Comparison of ENCODE assay signal across 28 mouse cellular contexts in the genomic region with DNA sequence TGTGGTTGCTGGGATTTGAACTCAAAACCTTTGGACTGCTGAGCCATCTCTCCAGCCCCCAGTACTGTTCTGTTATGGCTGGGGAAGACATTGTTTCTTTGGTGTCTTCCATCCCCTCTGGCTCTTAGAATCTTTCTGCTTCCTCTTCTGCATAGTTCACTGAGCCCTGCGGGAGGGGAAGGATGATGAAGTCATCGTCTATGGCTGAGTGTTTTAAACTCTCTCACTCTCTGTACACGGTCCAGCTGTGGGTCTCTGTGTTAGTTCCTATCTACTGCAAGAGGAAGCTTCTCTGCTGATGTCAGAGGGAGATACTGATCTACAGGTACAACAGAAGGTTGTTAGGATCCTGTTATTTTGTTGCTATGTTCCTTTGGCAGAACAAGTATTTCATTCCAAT. TPM values are rescaled to one million over a fixed set of nuclear protein-coding genes. Genes with fewer than 3 reads are reported as not detected.
DNase-seq lines count a peak whose midpoint lies in the region; ATAC-seq and TF ChIP-seq lines count a peak whose summit lies in the region.
"Had no signal": no experiment of that assay in that cellular context is flagged by ENCODE, and none has a peak within 500 bp of the region (broad histone marks: within the 10 kb centered on the region; RNA-seq: fewer than 3 reads in every experiment).

No protein-coding gene starts in this region.

- H3K4me3 ChIP-seq in spleen, adult 2 months (ENCODE audit: extremely low read depth, insufficient read depth, insufficient read length), result no peak overlapping the region
- no peak overlapping the region for H3K4me3 ChIP-seq in CH12.LX (replicated peaks in 1 of 3; ENCODE audit: low read depth in 2 of 3, low read length in 2 of 3, poor library complexity in 1 of 3)
- H3K4me3 ChIP-seq: embryonic facial prominence, embryonic 13.5 days; erythroblast, embryonic 14.5 days; forebrain, embryonic 13.5 days; heart, embryonic 10.5 days; intestine, embryonic 15.5 days; layer of hippocampus, adult 2 months; limb, embryonic 12.5 days; liver, embryonic 12.5 days; midbrain, embryonic 10.5 days; neural tube, embryonic 15.5 days had no signal

- no peak overlapping the region for H3K27ac ChIP-seq in spleen, adult 2 months (ENCODE audit: insufficient read depth, low read length)
- H3K27ac ChIP-seq in CH12.LX (ENCODE audit: insufficient read depth, low read depth), result no peak overlapping the region
- H3K27ac ChIP-seq: embryonic facial prominence, embryonic 13.5 days; forebrain, embryonic 13.5 days; heart, embryonic 10.5 days; intestine, embryonic 15.5 days; layer of hippocampus, adult 2 months; limb, embryonic 12.5 days; liver, embryonic 12.5 days; midbrain, embryonic 10.5 days; neural tube, embryonic 15.5 days had no signal

- peaks cover 3% of the 10 kb centered on the region; the same call in 1 of the 2 replicates for H3K36me3 ChIP-seq in spleen, adult 2 months (ENCODE audit: control insufficient read depth, insufficient read depth, low read length)
- H3K36me3 ChIP-seq in CH12.LX (replicated peaks in 1 of 2; ENCODE audit: control insufficient read depth in 1 of 2, insufficient read depth in 1 of 2, low read length in 1 of 2), result peaks cover 0 to 3% of the 10 kb centered on the region in 2 experiments
- H3K36me3 ChIP-seq in splenic B cell, adult 2 months (ENCODE audit: control insufficient read depth, insufficient read depth, low read length, poor library complexity, severe bottlenecking), result 0 out of 2 replicates have a peak, but pooled peaks cover 2% of the 10 kb centered on the region
- H3K36me3 ChIP-seq: embryonic facial prominence, embryonic 13.5 days; heart, embryonic 10.5 days; intestine, embryonic 15.5 days; liver, embryonic 12.5 days had no signal

- ATAC-seq in common myeloid progenitor, adult 5-6 weeks (replicated peaks; ENCODE audit: low read depth, poor library complexity, severe bottlenecking), result 0 out of 2 replicates have a peak, but pooled peaks have one; percentile 36
- ATAC-seq: forebrain, embryonic 13.5 days; hindbrain, embryonic 16.5 days; intestine, embryonic 15.5 days; liver, embryonic 12.5 days had no signal

- dilution Hi-C loops in CH12.LX (cut with MboI; ENCODE audit: extremely low pct_ligation_motif_present, extremely low pct_unique_long_range_greater_than_20kb, low sequenced_read_pairs), result no loop called here

- WGBS in spleen, adult 2 months, result 6% methylated on average over 3 of the region's 3 CpGs

- peak; percentile 8 to 16 for DNase-seq in spleen, adult 2 months (ENCODE audit: low read depth in 1 of 2, low spot score in 2 of 2)
- no peak for DNase-seq in spleen, postnatal 4 days (ENCODE audit: low spot score in 2 of 2)
- peak; percentile 64 for DNase-seq in CH12.LX (ENCODE audit: extremely low read depth)
- DNase-seq in splenic B cell, adult 2 months (ENCODE audit: low read depth, low spot score), result peak; percentile 69
- DNase-seq in retina, postnatal 1 day, result no peak
- DNase-seq in urinary bladder, postnatal 36 days (ENCODE audit: low spot score in 2 of 2), result no peak
- DNase-seq: adrenal gland, adult 8-10 months; cerebellum, adult 2 months; cerebellum, postnatal 25 days; embryo, embryonic 11 days; kidney, adult 9 months; kidney, postnatal 14 days; layer of hippocampus, postnatal 36 days; lung, embryonic 14.5 days; right cerebral cortex, postnatal 14 days; spleen, adult 18-20 months had no signal

- TF ChIP-seq CTCF in spleen, adult 2 months (IDR thresholded peaks at IDR 0.05; ENCODE audit: extremely low read depth, insufficient read depth, insufficient read length, insufficient replicate concordance), result no peak
- peak in 1 of 2 experiments; percentile 15; a peak in 1 of 4 replicates for TF ChIP-seq CTCF in CH12.LX (conservative IDR thresholded peaks at IDR 0.05 in 1 of 2, IDR thresholded peaks at IDR 0.05 in 1 of 2; ENCODE audit: low read depth in 2 of 2, low read length in 2 of 2)

- in situ Hi-C loops in CH12.LX (cut with MboI; ENCODE audit: low pct_ligation_motif_present, low pct_unique_long_range_greater_than_20kb, low sequenced_read_pairs), result no loop called here

- no peak for TF ChIP-seq RAD21 in CH12.LX (IDR thresholded peaks at IDR 0.05; ENCODE audit: low read depth, low read length)

- H3K79me2 ChIP-seq in CH12.LX (replicated peaks; ENCODE audit: control insufficient read depth, extremely low read depth, insufficient read depth, poor library complexity, severe bottlenecking), result no peaks in the 10 kb centered on the region

- H3K4me1 ChIP-seq in spleen, adult 2 months (ENCODE audit: control insufficient read depth, insufficient read depth, insufficient read length), result 0 out of 2 replicates have a peak, but pooled peaks cover 3% of the 10 kb centered on the region
- peaks cover 0 to 13% of the 10 kb centered on the region in 2 experiments; a peak in 2 of 4 replicates for H3K4me1 ChIP-seq in CH12.LX (ENCODE audit: control insufficient read depth in 1 of 2, insufficient read depth in 2 of 2)
- H3K4me1 ChIP-seq: embryonic facial prominence, embryonic 13.5 days; forebrain, embryonic 13.5 days; heart, embryonic 10.5 days; intestine, embryonic 15.5 days; limb, embryonic 12.5 days; liver, embryonic 12.5 days; midbrain, embryonic 10.5 days; neural tube, embryonic 15.5 days had no signal

- H3K9ac ChIP-seq in CH12.LX (ENCODE audit: insufficient read depth, low read depth), result no peak overlapping the region
- H3K9ac ChIP-seq: embryonic facial prominence, embryonic 13.5 days; forebrain, embryonic 13.5 days; intestine, embryonic 15.5 days; limb, embryonic 12.5 days; liver, embryonic 12.5 days; lung, embryonic 14.5 days; neural tube, embryonic 15.5 days had no signal

- H3K27me3 ChIP-seq in spleen, adult 2 months (ENCODE audit: control insufficient read depth, insufficient read depth, low read length), result no peaks in the 10 kb centered on the region
- H3K27me3 ChIP-seq in CH12.LX (replicated peaks), result no peaks in the 10 kb centered on the region
- H3K27me3 ChIP-seq in splenic B cell, adult 2 months (ENCODE audit: control insufficient read depth, insufficient read depth, low read length, poor library complexity, severe bottlenecking), result no peaks in the 10 kb centered on the region
- H3K27me3 ChIP-seq: embryonic facial prominence, embryonic 13.5 days; forebrain, embryonic 13.5 days; intestine, embryonic 15.5 days; limb, embryonic 12.5 days; liver, embryonic 12.5 days; neural tube, embryonic 15.5 days had no signal

- peak overlapping the region; percentile 50; the same call in 1 of the 2 replicates for H3K4me2 ChIP-seq in CH12.LX (ENCODE audit: insufficient read depth, low read depth, poor library complexity, severe bottlenecking)
- H3K4me2 ChIP-seq: embryonic facial prominence, embryonic 13.5 days; forebrain, embryonic 13.5 days; intestine, embryonic 15.5 days; limb, embryonic 12.5 days; liver, embryonic 12.5 days; lung, embryonic 14.5 days; neural tube, embryonic 15.5 days had no signal

- TF ChIP-seq EP300 in CH12.LX (IDR thresholded peaks at IDR 0.05; ENCODE audit: low read length), result no peak

- no peak for TF ChIP-seq POLR2A in spleen, adult 2 months (IDR thresholded peaks at IDR 0.05; ENCODE audit: low read depth, low read length)
- TF ChIP-seq POLR2A in CH12.LX (IDR thresholded peaks at IDR 0.05; ENCODE audit: low read depth, low read length), result no peak

- H3K9me3 ChIP-seq in CH12.LX (replicated peaks; ENCODE audit: low read length), result no peaks in the 10 kb centered on the region
- H3K9me3 ChIP-seq: embryonic facial prominence, embryonic 13.5 days; forebrain, embryonic 13.5 days; heart, embryonic 10.5 days; intestine, embryonic 15.5 days; limb, embryonic 12.5 days; liver, embryonic 12.5 days; midbrain, embryonic 10.5 days; neural tube, embryonic 15.5 days had no signal

TF ChIP-seq in CH12.LX, 34 proteins besides CTCF, POLR2A, EP300 and RAD21:
- TF ChIP-seq USF2 (conservative IDR thresholded peaks at IDR 0.05; ENCODE audit: low read depth, low read length) (no peak), ZNF384 (IDR thresholded peaks at IDR 0.05; ENCODE audit: low read depth, low read length) (no peak), SIN3A (IDR thresholded peaks at IDR 0.05; ENCODE audit: low read length) (no peak), SMC3 (IDR thresholded peaks at IDR 0.05; ENCODE audit: low read depth, low read length) (no peak), MYC (IDR thresholded peaks at IDR 0.05; ENCODE audit: low read depth, low read length) (no peak), GABPA (IDR thresholded peaks at IDR 0.05; ENCODE audit: insufficient replicate concordance, low read depth, low read length) (no peak), BHLHE40 (IDR thresholded peaks at IDR 0.05; ENCODE audit: low read depth, low read length) (no peak), UBTF (IDR thresholded peaks at IDR 0.05; ENCODE audit: low read depth, low read length) (no peak), ZKSCAN1 (IDR thresholded peaks at IDR 0.05; ENCODE audit: borderline replicate concordance, low read depth, low read length) (no peak)

RNA-seq across cellular contexts. Expression of gene Wdr47, which starts 17.8 kb away (rescaled TPM):
- 2.6 and 2.9 TPM in 2 replicates for polyA plus RNA-seq in spleen, adult 2 months (2012; rRNA removed)
- total RNA-seq in CH12.LX (2012; rRNA removed), result 2.2 and 2.4 TPM in 2 replicates
- 1.7 and 2.7 TPM in 2 replicates for total RNA-seq in CH12.LX (2014; rRNA removed)
- polyA plus RNA-seq in CH12.LX (2012; ENCODE audit: insufficient read length, low read depth), result 2.7 and 4.6 TPM in 2 replicates
- total RNA-seq in common myeloid progenitor, adult 5-6 weeks (2017), result 5.0 and 10.3 TPM in 2 replicates

RNA-seq across cellular contexts. Expression of gene Taf13, which starts 37.4 kb away (rescaled TPM):
- polyA plus RNA-seq in spleen, adult 2 months (2012; rRNA removed), result 1.2 and 1.3 TPM in 2 replicates
- total RNA-seq in CH12.LX (2012; rRNA removed) (9.6 and 10.0 TPM in 2 replicates), CH12.LX (2014; rRNA removed) (10.3 and 12.0 TPM in 2 replicates)
- 19.7 and 20.9 TPM in 2 replicates for polyA plus RNA-seq in CH12.LX (2012; ENCODE audit: insufficient read length, low read depth)
- 19.2 and 19.5 TPM in 2 replicates for total RNA-seq in common myeloid progenitor, adult 5-6 weeks (2017)
- polyA plus RNA-seq: erythroblast, embryonic 14.5 days had no signal

RNA-seq across cellular contexts. Expression of gene Clcc1, which starts 44.8 kb away (rescaled TPM):
- 21.4 and 29.2 TPM in 2 replicates for polyA plus RNA-seq in spleen, adult 2 months (2012; rRNA removed)
- total RNA-seq in CH12.LX (2012; rRNA removed) (31.6 and 38.9 TPM in 2 replicates), CH12.LX (2014; rRNA removed) (51.4 and 53.0 TPM in 2 replicates)
- 36.3 and 36.5 TPM in 2 replicates for polyA plus RNA-seq in CH12.LX (2012; ENCODE audit: insufficient read length, low read depth)
- total RNA-seq in common myeloid progenitor, adult 5-6 weeks (2017), result 87.6 and 91.5 TPM in 2 replicates

RNA-seq across cellular contexts. Expression of gene Tmem167b, which starts 46.6 kb away (rescaled TPM):
- polyA plus RNA-seq in spleen, adult 2 months (2012; rRNA removed), result 2.4 and 2.6 TPM in 2 replicates
- total RNA-seq in CH12.LX (2012; rRNA removed) (11.3 and 12.0 TPM in 2 replicates), CH12.LX (2014; rRNA removed) (18.4 and 18.7 TPM in 2 replicates)
- 13.1 and 14.4 TPM in 2 replicates for polyA plus RNA-seq in CH12.LX (2012; ENCODE audit: insufficient read length, low read depth)
- total RNA-seq in common myeloid progenitor, adult 5-6 weeks (2017), result 29.2 and 33.6 TPM in 2 replicates

Comparison
In these comparisons a context has a peak if more than half of its experiments do, and no peak if none do; other contexts are left out.
1. DNase-seq: peak in spleen, adult 2 months (2 of 2), CH12.LX (single experiment) and splenic B cell, adult 2 months (single experiment); none in spleen, postnatal 4 days (0 of 2), retina, postnatal 1 day (single experiment) and urinary bladder, postnatal 36 days (0 of 2).